30 mouse cellular contexts compared by ENCODE assay signal in the genomic region with DNA sequence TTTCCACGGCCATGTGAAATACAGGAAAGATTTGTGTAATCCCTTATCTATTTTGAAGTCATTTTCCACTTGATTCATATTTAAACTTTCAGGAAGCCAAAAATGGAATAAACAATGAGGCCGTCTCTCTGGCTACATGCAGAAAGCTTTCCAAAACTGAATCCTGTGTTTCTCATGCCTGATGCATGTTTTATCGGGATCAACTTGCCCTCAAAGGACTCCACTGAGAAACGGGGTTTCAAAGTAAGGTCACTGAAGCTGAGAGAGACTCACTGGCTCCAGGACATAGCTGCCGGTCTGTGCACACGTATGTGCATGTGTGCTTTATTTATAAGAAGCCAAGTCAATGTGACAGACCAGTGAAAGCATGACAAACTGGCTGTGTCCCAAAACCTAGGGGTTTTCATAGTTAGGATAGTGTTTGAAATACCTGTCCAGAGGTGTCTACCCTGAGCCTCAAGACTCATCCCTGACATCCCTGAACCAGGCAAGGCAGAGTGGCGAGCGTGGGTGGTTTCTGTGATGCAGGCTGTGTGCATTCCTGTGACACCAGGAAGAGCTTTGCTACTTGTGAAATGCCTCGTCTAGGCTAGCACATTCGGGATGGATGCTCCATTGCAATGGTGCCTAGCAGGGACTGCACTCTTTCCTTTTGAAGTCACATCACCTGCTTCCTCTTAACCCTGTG.
DNase-seq lines count a peak whose midpoint lies in the region; ATAC-seq and TF ChIP-seq lines count a peak whose summit lies in the region.
"Had no signal": no experiment of that assay in that cellular context is flagged by ENCODE, and none has a peak within 500 bp of the region (broad histone marks: within the 10 kb centered on the region; RNA-seq: fewer than 3 reads in every experiment).

No protein-coding gene starts in this region.

- peaks cover 15% of the 10 kb centered on the region for H3K4me1 ChIP-seq in heart, embryonic 16.5 days (ENCODE audit: control insufficient read depth, insufficient read depth, low read length)
- peaks cover 19% of the 10 kb centered on the region for H3K4me1 ChIP-seq in lung, embryonic 14.5 days (ENCODE audit: insufficient read depth)
- H3K4me1 ChIP-seq in intestine, embryonic 16.5 days (ENCODE audit: control insufficient read depth, insufficient read depth, low read length), result peaks cover 4% of the 10 kb centered on the region; the same call in 1 of the 2 replicates
- H3K4me1 ChIP-seq: hindbrain, embryonic 15.5 days; neural tube, embryonic 15.5 days had no signal

- peak overlapping the region; percentile 39; the same call in 1 of the 2 replicates for H3K27ac ChIP-seq in heart, embryonic 16.5 days (ENCODE audit: low read length)
- peak overlapping the region; percentile 61; the same call in 1 of the 2 replicates for H3K27ac ChIP-seq in lung, embryonic 14.5 days (ENCODE audit: low read depth)
- H3K27ac ChIP-seq in intestine, embryonic 16.5 days (ENCODE audit: low read length), result no peak overlapping the region
- H3K27ac ChIP-seq: embryonic facial prominence, embryonic 10.5 days; embryonic facial prominence, embryonic 15.5 days; forebrain, embryonic 12.5 days; hindbrain, embryonic 10.5 days; hindbrain, embryonic 15.5 days; kidney, postnatal 0 days; left cerebral cortex, adult 2 months; limb, embryonic 13.5 days; liver, embryonic 13.5 days; midbrain, embryonic 10.5 days; midbrain, embryonic 15.5 days; neural tube, embryonic 15.5 days had no signal

- no peaks in the 10 kb centered on the region for H3K9me3 ChIP-seq in heart, embryonic 16.5 days (replicated peaks; ENCODE audit: control insufficient read depth, low read length)
- H3K9me3 ChIP-seq in lung, embryonic 14.5 days (ENCODE audit: low read depth, low read length), result no peaks in the 10 kb centered on the region
- no peaks in the 10 kb centered on the region for H3K9me3 ChIP-seq in intestine, embryonic 16.5 days (ENCODE audit: control insufficient read depth, low read length)
- H3K9me3 ChIP-seq: embryonic facial prominence, embryonic 10.5 days; embryonic facial prominence, embryonic 15.5 days; forebrain, embryonic 12.5 days; hindbrain, embryonic 15.5 days; liver, embryonic 13.5 days; midbrain, embryonic 15.5 days; neural tube, embryonic 15.5 days had no signal

- no peaks in the 10 kb centered on the region for H3K36me3 ChIP-seq in heart, embryonic 16.5 days (ENCODE audit: control insufficient read depth, insufficient read depth)
- H3K36me3 ChIP-seq in lung, embryonic 14.5 days (ENCODE audit: insufficient read depth), result no peaks in the 10 kb centered on the region
- H3K36me3 ChIP-seq in intestine, embryonic 16.5 days (ENCODE audit: control insufficient read depth, insufficient read depth, low read length), result no peaks in the 10 kb centered on the region
- H3K36me3 ChIP-seq: embryonic facial prominence, embryonic 10.5 days; embryonic facial prominence, embryonic 15.5 days; forebrain, embryonic 12.5 days; heart, embryonic 12.5 days; hindbrain, embryonic 10.5 days; hindbrain, embryonic 15.5 days; limb, embryonic 13.5 days; liver, embryonic 13.5 days; midbrain, embryonic 10.5 days; midbrain, embryonic 15.5 days; neural tube, embryonic 15.5 days had no signal

- intact Hi-C loops in heart, postnatal 14 days (cut with DNase I), result no loop called here

- no peak for DNase-seq in heart, postnatal 14 days
- peak; percentile 62 for DNase-seq in lung, embryonic 14.5 days
- DNase-seq in lung, adult 18-20 months, result no peak
- peak; percentile 33 for DNase-seq in ovary, postnatal 36 days (ENCODE audit: low spot score)
- DNase-seq in ovary, postnatal 14 days (ENCODE audit: low spot score), result no peak
- DNase-seq: cerebellum, adult 8-10 months; cerebellum, postnatal 25 days; forebrain, postnatal 0 days; gastrocnemius, postnatal 25 days; heart, adult 18-20 months; heart, postnatal 10 days; liver, embryonic 13.5 days; lung, postnatal 10 days; thymus, postnatal 4 days had no signal

- no peak overlapping the region for H3K9ac ChIP-seq in heart, embryonic 16.5 days (ENCODE audit: low read length)
- no peak overlapping the region for H3K9ac ChIP-seq in lung, embryonic 14.5 days
- H3K9ac ChIP-seq in intestine, embryonic 16.5 days (ENCODE audit: low read depth, low read length), result no peak overlapping the region
- H3K9ac ChIP-seq: embryonic facial prominence, embryonic 15.5 days; forebrain, embryonic 12.5 days; forebrain, postnatal 0 days; heart, embryonic 12.5 days; hindbrain, embryonic 15.5 days; limb, embryonic 13.5 days; liver, embryonic 13.5 days; midbrain, embryonic 15.5 days; neural tube, embryonic 15.5 days had no signal

- no peak for TF ChIP-seq CTCF in lung, embryonic 14.5 days (IDR thresholded peaks at IDR 0.05; ENCODE audit: low read depth)

- 57% methylated on average over 10 of the region's 10 CpGs for WGBS in heart, embryonic 16.5 days
- WGBS in lung, embryonic 14.5 days, result 40% methylated on average over 10 of the region's 10 CpGs
- WGBS in intestine, embryonic 16.5 days, result 58% methylated on average over 10 of the region's 10 CpGs

- H3K4me3 ChIP-seq in heart, embryonic 16.5 days (ENCODE audit: low read length), result no peak overlapping the region
- H3K4me3 ChIP-seq in lung, embryonic 14.5 days (ENCODE audit: low read depth, low read length), result no peak overlapping the region
- H3K4me3 ChIP-seq in intestine, embryonic 16.5 days (ENCODE audit: low read length), result no peak overlapping the region
- H3K4me3 ChIP-seq: embryonic facial prominence, embryonic 10.5 days; embryonic facial prominence, embryonic 15.5 days; forebrain, embryonic 12.5 days; heart, embryonic 12.5 days; hindbrain, embryonic 10.5 days; hindbrain, embryonic 15.5 days; left cerebral cortex, adult 2 months; limb, embryonic 13.5 days; liver, embryonic 13.5 days; midbrain, embryonic 10.5 days; midbrain, embryonic 15.5 days; neural tube, embryonic 15.5 days had no signal

- no peak overlapping the region for H3K4me2 ChIP-seq in heart, embryonic 16.5 days (ENCODE audit: low read depth, low read length)
- no peak overlapping the region for H3K4me2 ChIP-seq in lung, embryonic 14.5 days
- no peak overlapping the region for H3K4me2 ChIP-seq in intestine, embryonic 16.5 days (ENCODE audit: low read depth, low read length)
- H3K4me2 ChIP-seq: embryonic facial prominence, embryonic 15.5 days; forebrain, embryonic 12.5 days; heart, embryonic 12.5 days; hindbrain, embryonic 15.5 days; limb, embryonic 13.5 days; liver, embryonic 13.5 days; midbrain, embryonic 15.5 days; neural tube, embryonic 15.5 days had no signal

- no peaks in the 10 kb centered on the region for H3K27me3 ChIP-seq in heart, embryonic 16.5 days (ENCODE audit: control insufficient read depth, insufficient read depth, low read length)
- no peaks in the 10 kb centered on the region for H3K27me3 ChIP-seq in lung, embryonic 14.5 days (ENCODE audit: insufficient read depth, low read length)
- no peaks in the 10 kb centered on the region for H3K27me3 ChIP-seq in intestine, embryonic 16.5 days (replicated peaks; ENCODE audit: control insufficient read depth, insufficient read depth, low read length)
- H3K27me3 ChIP-seq: embryonic facial prominence, embryonic 15.5 days; forebrain, embryonic 12.5 days; heart, embryonic 12.5 days; hindbrain, embryonic 15.5 days; limb, embryonic 13.5 days; liver, embryonic 13.5 days; midbrain, embryonic 15.5 days; neural tube, embryonic 15.5 days had no signal

- no peak for ATAC-seq in heart, embryonic 16.5 days (replicated peaks; ENCODE audit: extremely low read depth, insufficient read depth, low FRiP score)
- ATAC-seq in lung, embryonic 14.5 days (ENCODE audit: insufficient read depth), result 0 out of 2 replicates have a peak, but pooled peaks have one; percentile 25
- no peak for ATAC-seq in intestine, embryonic 16.5 days
- ATAC-seq: CD4-positive, CD25-positive, alpha-beta regulatory T cell, adult 4 months; forebrain, postnatal 0 days; inflammation-experienced regulatory T-cells, adult 6 months; midbrain, embryonic 15.5 days had no signal

Comparison
In these comparisons a context has a peak if more than half of its experiments do, and no peak if none do; other contexts are left out.
1. DNase-seq: peak in lung, embryonic 14.5 days (single experiment) and ovary, postnatal 36 days (single experiment); none in heart, postnatal 14 days (0 of 2), lung, adult 18-20 months (0 of 2) and ovary, postnatal 14 days (single experiment).